Mouse (Mus musculus): ENCODE data around the gene B430306N03Rik. TPM values are rescaled to one million over a fixed set of nuclear protein-coding genes. Genes with fewer than 3 reads are reported as not detected.

B430306N03Rik gene
- total RNA-seq (2023), result 1 to 10 TPM; 6.5 to 7.4 TPM

DNA sequence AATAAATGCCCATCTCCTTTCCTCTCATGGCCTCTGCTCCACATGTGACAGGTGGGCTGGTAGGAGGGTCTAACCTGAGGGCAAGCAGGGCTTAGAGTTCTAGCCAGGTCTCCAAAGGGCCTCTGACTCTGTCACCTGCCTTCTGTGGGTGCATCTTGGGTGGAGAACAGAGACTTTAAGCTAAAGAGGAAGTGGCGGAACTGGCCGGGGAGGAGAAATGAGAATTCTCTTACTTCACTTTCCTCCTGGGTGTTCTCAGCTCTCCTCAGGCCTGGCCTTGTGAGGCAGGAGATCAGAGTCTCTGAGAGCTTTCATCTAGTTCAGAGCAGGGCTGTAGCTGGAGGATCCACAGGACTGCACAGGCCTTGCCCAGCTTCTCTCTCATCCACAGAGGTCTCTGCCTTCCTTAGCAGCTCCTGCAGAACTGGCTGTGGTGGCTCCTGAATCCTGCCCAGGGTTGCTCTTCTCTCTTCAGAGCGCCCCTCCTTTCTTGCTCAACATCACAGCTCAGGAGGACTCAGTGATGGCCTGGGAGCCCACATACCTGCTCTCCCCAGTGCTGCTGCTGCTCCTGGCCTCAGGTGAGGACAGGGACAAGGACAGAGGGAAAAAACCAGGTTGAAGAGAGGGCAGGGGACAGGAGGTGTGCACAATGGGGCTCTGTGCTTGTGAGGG lies at the start of gene B430306N03Rik:
Gene B430306N03Rik, plus strand, starts transcription at position 237 of the 675 bp plus-strand sequence.

GRCm38 (mm10) chr17:48299203-48299602 lies 16.7 kb upstream of the B430306N03Rik start, which contains the start of gene Treml2:
Gene Treml2, plus strand, starts transcription at chr17:48299498.

GRCm38 (mm10) chr17:48346231-48346630 lies 30.3 kb downstream of the B430306N03Rik start, which contains the start of gene Trem2:
Gene Trem2, plus strand, starts transcription at chr17:48346401.

GRCm38 (mm10) chr17:48359616-48360015 lies 43.7 kb downstream of the B430306N03Rik start, which contains the start of gene Treml1:
Gene Treml1, plus strand, starts transcription at chr17:48359916.

Other genes with a start within 250 kb of the B430306N03Rik start
- not detected for gene 1700067P10Rik, start 226.8 kb upstream of the B430306N03Rik start, total RNA-seq (2023)
- gene 9830107B12Rik, start 169.9 kb upstream of the B430306N03Rik start, total RNA-seq (2023), result not detected
- under 1 TPM in 1 of 2 experiments, not detected in 1; 0.79 TPM for gene A530064D06Rik, start 148.9 kb upstream of the B430306N03Rik start, total RNA-seq (2023)
- gene Trem1, start 83.4 kb upstream of the B430306N03Rik start, total RNA-seq (2023), result under 1 TPM in 1 of 2 experiments, not detected in 1; 0.23 TPM
- gene Trem3, start 68.4 kb upstream of the B430306N03Rik start, total RNA-seq (2023), result not detected
- gene Treml4, start 51.8 kb upstream of the B430306N03Rik start, total RNA-seq (2023), result 1 to 10 TPM; 1.7 to 3.4 TPM
- 10 to 100 TPM; 80.4 to 94.4 TPM for gene Treml2, start 16.6 kb upstream of the B430306N03Rik start, total RNA-seq (2023)
- not detected for gene Trem2, start 30.3 kb downstream of the B430306N03Rik start, total RNA-seq (2023)
- not detected for gene Treml1, start 43.8 kb downstream of the B430306N03Rik start, total RNA-seq (2023)
- 10 to 100 TPM; 71.0 to 76.6 TPM for gene Nfya, start 93.8 kb downstream of the B430306N03Rik start, total RNA-seq (2023)
- 10 to 100 TPM; 29.3 to 30.7 TPM for gene Oard1, start 93.9 kb downstream of the B430306N03Rik start, total RNA-seq (2023)
- gene Apobec2, start 116.8 kb downstream of the B430306N03Rik start, total RNA-seq (2023), result 1 to 10 TPM; 2.7 to 5.7 TPM
- 1 to 10 TPM; 1.3 to 2.2 TPM for gene Tspo2, start 135.4 kb downstream of the B430306N03Rik start, total RNA-seq (2023)
- 10 to 100 TPM; 18.4 to 18.6 TPM for gene Unc5cl, start 138.8 kb downstream of the B430306N03Rik start, total RNA-seq (2023)